Mouse (Mus musculus) midbrain, embryonic 13.5 days (tissue): ENCODE measurements at regions not wholly inside any gene's neighbourhood (a gene's known extent, or its start where the extent isn't known, plus 50 kb on each side); places are given as distances from the start of the nearest gene placed in this dataset.
A peak's percentile ranks its signal among the peaks of the same experiment; 100 is the strongest.
"Not testable (repeated sequence)": the region's sequence is repeated elsewhere in the genome, so short reads cannot be mapped to it uniquely, and the experiment has no call there.

Experiments
- ATAC-seq: fragments of 200-750 bp; cut with Nextera tagmentation; 2 replicates; pipeline ENCODE4 v1.8.0; 2017; ENCODE audit warnings: mild to moderate bottlenecking, moderate TSS enrichment, moderate library complexity
- H3K27ac ChIP-seq: fragments of 300-500 bp; sonication (generic); 2 replicates; pipeline ENCODE4 v1.5.1; 2015; ENCODE audit warnings: inconsistent platforms, mild to moderate bottlenecking, moderate library complexity
- H3K27me3 ChIP-seq: fragments of 300-500 bp; sonication (generic); 2 replicates; pipeline ENCODE4 v1.6.1; 2015; ENCODE audit warnings: mild to moderate bottlenecking, inconsistent platforms
- H3K36me3 ChIP-seq: fragments of 300-500 bp; sonication (generic); 2 replicates; pipeline ENCODE4 v1.6.1; 2015; ENCODE audit warnings: mild to moderate bottlenecking, inconsistent platforms
- H3K4me1 ChIP-seq: fragments of 300-500 bp; sonication (generic); replicated peaks from 2 replicates; pipeline ENCODE4 v1.6.1; 2015; ENCODE audit warnings: inconsistent platforms
- H3K4me2 ChIP-seq: fragments of 300-500 bp; sonication (generic); replicated peaks from 2 replicates; pipeline ENCODE4 v1.6.1; 2015; ENCODE audit warnings: moderate library complexity, mild to moderate bottlenecking, inconsistent platforms
- H3K4me3 ChIP-seq: fragments of 300-500 bp; sonication (generic); replicated peaks from 2 replicates; pipeline ENCODE4 v1.5.1; 2015; ENCODE audit warnings: mild to moderate bottlenecking, inconsistent platforms
- H3K9ac ChIP-seq: fragments of 300-500 bp; sonication (generic); replicated peaks from 2 replicates; pipeline ENCODE4 v1.6.1; 2015; ENCODE audit warnings: mild to moderate bottlenecking, inconsistent platforms
- H3K9me3 ChIP-seq: fragments of 300-500 bp; sonication (generic); 2 replicates; pipeline ENCODE4 v1.6.1; 2016; ENCODE audit warnings: mild to moderate bottlenecking, inconsistent platforms
- WGBS: fragments of 180-500 bp; shearing (Covaris S2); methylation state at CpG from one replicate; pipeline ENCODE4 v1.1.7; 2015; 5-methylcytosine and 5-hydroxymethylcytosine counted together

GRCm38 (mm10) chr1:112486046-112486445, 621.3 kb upstream of the Dsel start:
- H3K27ac ChIP-seq, H3K4me1 ChIP-seq, ATAC-seq, H3K36me3 ChIP-seq, H3K9me3 ChIP-seq, H3K4me2 ChIP-seq, H3K9ac ChIP-seq, H3K27me3 ChIP-seq, H3K4me3 ChIP-seq: not testable (repeated sequence)
- 85% methylated on average over 5 of the region's 5 CpGs for WGBS

GRCm38 (mm10) chr1:112456047-112456446, 591.3 kb upstream of the Dsel start:
- Histone ChIP-seq H3K4me1 (no peaks in the 10 kb centered on the region), H3K4me2 (no peak overlapping the region), H3K9me3 (no peaks in the 10 kb centered on the region), H3K4me3 (no peak overlapping the region), H3K27ac (no peak overlapping the region), H3K36me3 (no peaks in the 10 kb centered on the region), H3K9ac (no peak overlapping the region), H3K27me3 (no peaks in the 10 kb centered on the region)
- 38% methylated on average over 11 of the region's 11 CpGs for WGBS
- ATAC-seq, result peak; percentile 74

- Histone ChIP-seq H3K4me1 (no peaks in the 10 kb centered on the region), H3K9me3 (no peaks in the 10 kb centered on the region), H3K9ac (no peak overlapping the region), H3K27me3 (no peaks in the 10 kb centered on the region), H3K4me2 (no peak overlapping the region), H3K36me3 (no peaks in the 10 kb centered on the region), H3K4me3 (no peak overlapping the region), H3K27ac (no peak overlapping the region)
- ATAC-seq, result no peak
Measured at GRCm38 (mm10) chr1:112452390-112452789, 587.7 kb upstream of the Dsel start.

- H3K9ac ChIP-seq, result no peak overlapping the region
- peak; percentile 56 for ATAC-seq
- WGBS, result 21% methylated on average over 2 of the region's 2 CpGs
Measured at GRCm38 (mm10) chr1:112451622-112452021, 586.9 kb upstream of the Dsel start.

GRCm38 (mm10) chr1:112439109-112439508, 574.4 kb upstream of the Dsel start:
- Histone ChIP-seq H3K4me2 (no peak overlapping the region), H3K27me3 (no peaks in the 10 kb centered on the region), H3K36me3 (no peaks in the 10 kb centered on the region), H3K9ac (no peak overlapping the region), H3K9me3 (no peaks in the 10 kb centered on the region), H3K4me3 (no peak overlapping the region), H3K4me1 (no peaks in the 10 kb centered on the region), H3K27ac (no peak overlapping the region)
- ATAC-seq, result no peak
- 67% methylated on average over 2 of the region's 2 CpGs for WGBS

More at GRCm38 (mm10) chr1:112451622-112452021, 586.9 kb upstream of the Dsel start:
- H3K4me3 ChIP-seq, result no peak overlapping the region
- no peak overlapping the region for H3K27ac ChIP-seq
- H3K4me2 ChIP-seq, result no peak overlapping the region
- H3K4me1 ChIP-seq, result no peaks in the 10 kb centered on the region
- no peaks in the 10 kb centered on the region for H3K27me3 ChIP-seq
- no peaks in the 10 kb centered on the region for H3K9me3 ChIP-seq
- no peaks in the 10 kb centered on the region for H3K36me3 ChIP-seq

- peak overlapping the region; percentile 88 for H3K4me2 ChIP-seq
- H3K9ac ChIP-seq, result peak overlapping the region; percentile 76
- H3K27me3 ChIP-seq, result no peaks in the 10 kb centered on the region
- no peaks in the 10 kb centered on the region for H3K36me3 ChIP-seq
- no peak overlapping the region for H3K27ac ChIP-seq
- no peaks in the 10 kb centered on the region for H3K9me3 ChIP-seq
- 1% methylated on average over 37 of the region's 37 CpGs for WGBS
- H3K4me3 ChIP-seq, result peak overlapping the region; percentile 70
- H3K4me1 ChIP-seq, result 0 out of 2 replicates have a peak, but pooled peaks cover 7% of the 10 kb centered on the region
- ATAC-seq, result peak; percentile 99
Measured at GRCm38 (mm10) chr1:112416350-112417083, 551.8 kb upstream of the Dsel start.

GRCm38 (mm10) chr1:112388807-112389206, 524.1 kb upstream of the Dsel start:
- Histone ChIP-seq H3K27ac (no peak overlapping the region), H3K9me3 (no peaks in the 10 kb centered on the region), H3K36me3 (no peaks in the 10 kb centered on the region), H3K9ac (no peak overlapping the region), H3K4me3 (no peak overlapping the region), H3K4me2 (no peak overlapping the region), H3K27me3 (no peaks in the 10 kb centered on the region), H3K4me1 (no peaks in the 10 kb centered on the region)
- 41% methylated on average over 3 of the region's 3 CpGs for WGBS
- peak; percentile 69; the same call in 1 of the 2 replicates for ATAC-seq

GRCm38 (mm10) chr1:112384015-112384414, 519.3 kb upstream of the Dsel start:
- Histone ChIP-seq H3K27ac (no peak overlapping the region), H3K4me2 (no peak overlapping the region), H3K9me3 (no peaks in the 10 kb centered on the region), H3K4me1 (no peaks in the 10 kb centered on the region), H3K9ac (no peak overlapping the region), H3K4me3 (no peak overlapping the region), H3K27me3 (no peaks in the 10 kb centered on the region), H3K36me3 (no peaks in the 10 kb centered on the region)
- 67% methylated on average over 1 of the region's 1 CpGs for WGBS
- ATAC-seq, result no peak

- Histone ChIP-seq H3K4me1 (no peaks in the 10 kb centered on the region), H3K4me3 (no peak overlapping the region), H3K4me2 (no peak overlapping the region), H3K9ac (no peak overlapping the region), H3K36me3 (no peaks in the 10 kb centered on the region), H3K27ac (no peak overlapping the region), H3K9me3 (no peaks in the 10 kb centered on the region), H3K27me3 (no peaks in the 10 kb centered on the region)
- 15% methylated on average over 2 of the region's 2 CpGs for WGBS
- peak; percentile 82 for ATAC-seq
Measured at GRCm38 (mm10) chr1:112379651-112380264, 515.0 kb upstream of the Dsel start.

- H3K4me2 ChIP-seq, result no peak overlapping the region
- peak; percentile 82 for ATAC-seq
- H3K9me3 ChIP-seq, result no peaks in the 10 kb centered on the region
- H3K27ac ChIP-seq, result no peak overlapping the region
- no peaks in the 10 kb centered on the region for H3K36me3 ChIP-seq
- 3% methylated on average over 2 of the region's 2 CpGs for WGBS
- no peaks in the 10 kb centered on the region for H3K4me1 ChIP-seq
- no peaks in the 10 kb centered on the region for H3K27me3 ChIP-seq
- H3K4me3 ChIP-seq, result no peak overlapping the region
- no peak overlapping the region for H3K9ac ChIP-seq
Measured at GRCm38 (mm10) chr1:112378660-112379059, 513.9 kb upstream of the Dsel start.

- Histone ChIP-seq H3K4me3 (no peak overlapping the region), H3K4me2 (no peak overlapping the region), H3K9me3 (no peaks in the 10 kb centered on the region), H3K36me3 (no peaks in the 10 kb centered on the region), H3K27ac (no peak overlapping the region), H3K9ac (no peak overlapping the region), H3K4me1 (no peaks in the 10 kb centered on the region), H3K27me3 (no peaks in the 10 kb centered on the region)
- 92% methylated on average over 1 of the region's 1 CpGs for WGBS
- no peak for ATAC-seq
Measured at GRCm38 (mm10) chr1:112355816-112356215, 491.1 kb upstream of the Dsel start.
